Mouse (Mus musculus) embryonic facial prominence, embryonic 11.5 days (tissue): Measurements from ENCODE around the gene Aqp7. TPM values are rescaled to one million over a fixed set of nuclear protein-coding genes. Genes with fewer than 3 reads are reported as not detected.
A peak's percentile ranks its signal among the peaks of the same experiment; 100 is the strongest.

Experiments
- ATAC-seq: fragments of 200-750 bp; cut with Nextera tagmentation; replicated peaks from 2 replicates; pipeline ENCODE4 v1.8.0; 2017; ENCODE audit warnings: low read depth; ENCODE audit not compliant: insufficient number of reproducible peaks, low FRiP score, low TSS enrichment
- DNase-seq: peaks from one replicate; pipeline ENCODE4 v3.0.0-alpha.2; 2015; ENCODE audit warnings: low spot score
- H3K27ac ChIP-seq: fragments of 300-500 bp; sonication (generic); replicated peaks from 2 replicates; pipeline ENCODE4 v1.5.1; 2014; ENCODE audit warnings: mild to moderate bottlenecking, low read depth, low read length, control low read depth
- H3K27me3 ChIP-seq: fragments of 300-500 bp; sonication (generic); 2 replicates; pipeline ENCODE4 v1.6.1; 2014; ENCODE audit warnings: mild to moderate bottlenecking, low read length, moderate library complexity, mixed read lengths; ENCODE audit not compliant: control insufficient read depth, insufficient read depth
- H3K36me3 ChIP-seq: fragments of 300-500 bp; sonication (generic); replicated peaks from 2 replicates; pipeline ENCODE4 v1.6.1; 2014; ENCODE audit warnings: low read depth, mild to moderate bottlenecking, low read length, moderate library complexity, mixed read lengths; ENCODE audit not compliant: control insufficient read depth, insufficient read depth
- H3K4me1 ChIP-seq: fragments of 300-500 bp; sonication (generic); 2 replicates; pipeline ENCODE4 v1.6.1; 2014; ENCODE audit warnings: low read length, mixed read lengths; ENCODE audit not compliant: control insufficient read depth, insufficient read depth
- H3K4me2 ChIP-seq: fragments of 300-500 bp; sonication (generic); 2 replicates; pipeline ENCODE4 v1.6.1; 2014; ENCODE audit warnings: low read depth, mild to moderate bottlenecking, control low read depth, low read length, moderate library complexity
- H3K4me3 ChIP-seq: fragments of 300-500 bp; sonication (generic); 2 replicates; pipeline ENCODE4 v1.5.1; 2014; ENCODE audit warnings: low read depth, low read length, control low read depth
- H3K9ac ChIP-seq: fragments of 300-500 bp; sonication (generic); replicated peaks from 2 replicates; pipeline ENCODE4 v1.6.1; 2014; ENCODE audit warnings: mild to moderate bottlenecking, control low read depth, low read length
- H3K9me3 ChIP-seq: fragments of 300-500 bp; sonication (generic); replicated peaks from 2 replicates; pipeline ENCODE4 v1.6.1; 2016; ENCODE audit warnings: mild to moderate bottlenecking, low read length, inconsistent platforms, mixed read lengths; ENCODE audit not compliant: control insufficient read depth
- WGBS: fragments of 180-500 bp; shearing (Covaris S2); extraction: QIAGEN DNeasy Blood & Tissue Kit; methylation state at CpG from one replicate; pipeline ENCODE4 v1.1.7; 2014; 5-methylcytosine and 5-hydroxymethylcytosine counted together
- polyA plus RNA-seq: library from polyadenylated mRNA; unstranded; fragments of >200 nt; fragmentation: Nextera tagmentation; extraction: Ambion mirVana; gene quantifications from 2 replicates; pipeline ENCODE4 v1.2.1, GENCODE M21; 2014

The Aqp7 gene
- polyA plus RNA-seq, 1 experiment from 2014 or later = not detected

DNA sequence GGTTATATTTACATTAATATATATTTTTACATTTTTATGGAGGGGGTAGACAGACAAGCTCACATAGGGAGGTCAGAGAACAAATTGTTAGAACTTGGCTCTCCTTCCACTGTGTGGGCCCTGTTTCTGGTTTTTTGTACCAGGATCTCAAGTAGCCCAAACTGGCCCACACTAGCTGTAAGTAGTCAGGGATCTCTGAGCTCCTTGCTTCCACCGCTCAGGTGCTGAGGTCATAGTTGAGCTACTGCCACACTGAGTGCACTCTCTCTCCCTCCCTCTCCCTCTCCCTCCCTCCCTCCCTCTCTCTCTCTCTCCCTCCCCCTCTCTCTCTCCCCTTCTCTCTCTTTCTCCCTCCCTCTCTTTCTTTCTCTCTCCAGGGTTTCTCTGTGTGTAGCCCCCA, 8.3 kb upstream of the Aqp7 start:
- ATAC-seq (no peak), DNase-seq (no peak)
- Histone ChIP-seq H3K36me3 (no peaks in the 10 kb centered on the region), H3K27ac (no peak overlapping the region), H3K9ac (no peak overlapping the region), H3K27me3 (no peaks in the 10 kb centered on the region), H3K9me3 (no peaks in the 10 kb centered on the region), H3K4me2 (no peak overlapping the region), H3K4me3 (no peak overlapping the region), H3K4me1 (no peaks in the 10 kb centered on the region)
- 35% methylated on average over 1 of the region's 1 CpGs for WGBS

DNA sequence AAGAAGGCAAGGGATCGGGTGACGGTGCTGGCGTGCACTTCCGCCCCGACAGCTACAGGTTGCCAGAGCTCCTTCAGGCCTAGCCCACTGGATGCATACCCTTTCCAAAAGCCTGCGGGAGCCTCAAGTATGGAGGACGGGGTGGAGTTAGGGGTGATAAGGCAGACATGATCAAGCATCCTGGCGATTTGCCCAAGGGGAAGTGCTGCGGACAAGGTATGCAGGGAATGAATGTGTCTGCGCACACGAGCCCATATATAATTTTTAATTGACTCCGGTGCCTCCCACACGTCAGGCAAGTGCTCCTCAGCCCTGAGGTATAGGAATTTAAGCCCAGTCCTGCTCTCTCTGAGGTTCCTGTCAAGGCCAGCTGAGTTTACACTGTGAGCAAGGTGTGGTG, 7.2 kb upstream of the Aqp7 start:
- Histone ChIP-seq H3K4me3 (no peak overlapping the region), H3K27me3 (no peaks in the 10 kb centered on the region), H3K4me2 (no peak overlapping the region), H3K9me3 (no peaks in the 10 kb centered on the region), H3K27ac (no peak overlapping the region), H3K9ac (no peak overlapping the region), H3K36me3 (no peaks in the 10 kb centered on the region), H3K4me1 (no peaks in the 10 kb centered on the region)
- ATAC-seq (no peak), DNase-seq (no peak)
- 77% methylated on average over 13 of the region's 13 CpGs for WGBS

DNA sequence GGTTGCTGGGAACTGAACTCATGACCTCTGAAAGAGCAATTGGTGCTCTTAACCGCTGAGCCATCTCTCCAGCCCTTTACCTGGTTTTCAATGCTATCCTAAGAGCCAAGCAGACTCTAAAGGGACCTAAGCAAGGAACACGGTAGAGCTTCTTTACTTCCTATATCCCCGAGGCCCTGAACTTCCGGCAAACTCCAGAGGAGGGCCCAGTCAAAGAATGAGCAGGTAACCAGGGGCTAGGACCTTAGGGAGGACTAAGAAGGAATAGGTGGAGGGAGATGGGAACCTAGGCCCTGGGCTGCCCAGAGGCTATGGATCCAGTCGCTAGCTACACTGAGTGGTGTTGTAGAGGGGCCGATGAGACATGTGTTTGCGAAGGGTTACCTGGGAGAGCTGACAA, 3.8 kb upstream of the Aqp7 start:
- ATAC-seq (no peak), DNase-seq (no peak)
- Histone ChIP-seq H3K27ac (no peak overlapping the region), H3K27me3 (no peaks in the 10 kb centered on the region), H3K9ac (no peak overlapping the region), H3K4me1 (no peaks in the 10 kb centered on the region; the same call in 1 of the 2 replicates), H3K9me3 (no peaks in the 10 kb centered on the region), H3K4me2 (no peak overlapping the region), H3K36me3 (no peaks in the 10 kb centered on the region), H3K4me3 (no peak overlapping the region)
- 75% methylated on average over 7 of the region's 7 CpGs for WGBS

DNA sequence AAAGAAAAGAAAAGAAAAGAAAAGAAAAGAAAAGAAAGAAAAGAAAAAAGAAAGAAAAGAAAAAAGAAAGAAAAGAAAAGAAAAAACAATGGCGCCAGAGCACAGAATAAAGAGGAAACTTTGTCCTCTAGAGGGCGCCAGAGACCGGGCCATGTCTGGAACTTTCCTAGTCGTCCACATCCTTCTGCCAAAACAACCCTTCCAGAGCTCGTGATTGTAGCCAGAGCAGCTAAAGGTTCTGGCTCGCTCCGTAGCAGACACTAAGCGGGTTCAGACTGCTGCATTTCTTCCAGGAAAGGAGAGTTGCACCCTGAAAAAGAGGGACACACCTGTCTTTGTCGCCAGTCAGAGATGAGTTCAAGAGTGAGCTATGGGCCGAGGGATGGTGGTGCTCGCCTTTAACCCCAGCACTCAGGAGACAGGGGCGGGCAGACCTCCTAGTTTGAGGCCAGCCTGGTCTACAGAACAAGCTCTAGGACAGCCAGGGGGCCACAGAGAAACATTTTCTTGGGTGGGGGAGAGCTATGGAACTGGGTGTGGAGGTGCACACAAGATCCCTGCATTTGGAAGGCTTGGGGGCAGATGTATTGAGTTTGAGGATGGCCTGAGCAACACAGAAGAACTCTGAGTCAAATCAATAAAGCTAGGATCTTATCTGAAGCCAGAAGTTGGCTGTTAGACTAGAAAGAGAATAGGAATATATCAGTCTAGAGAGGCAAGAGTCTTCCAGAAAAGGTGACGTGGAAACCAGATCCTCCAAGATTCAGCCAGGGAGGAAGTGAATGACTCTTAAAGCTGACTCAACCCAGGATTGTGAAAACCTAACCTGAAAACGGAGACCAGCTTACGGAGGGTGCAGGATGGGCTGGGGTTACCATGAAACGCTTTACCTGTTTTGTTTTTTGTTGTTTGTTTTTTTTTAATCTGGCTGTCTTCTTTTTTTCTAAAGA, 3.1 kb upstream of the Aqp7 start:
- DNase-seq (peak; percentile 94), ATAC-seq (no peak; the same call in 1 of the 2 replicates)
- Histone ChIP-seq H3K4me3 (no peak overlapping the region), H3K9ac (peak overlapping the region; percentile 54), H3K4me2 (peak overlapping the region; percentile 24), H3K27me3 (no peaks in the 10 kb centered on the region), H3K4me1 (no peaks in the 10 kb centered on the region; the same call in 1 of the 2 replicates), H3K36me3 (no peaks in the 10 kb centered on the region), H3K9me3 (no peaks in the 10 kb centered on the region), H3K27ac (no peak overlapping the region)
- WGBS = 35% methylated on average over 16 of the region's 16 CpGs

DNA sequence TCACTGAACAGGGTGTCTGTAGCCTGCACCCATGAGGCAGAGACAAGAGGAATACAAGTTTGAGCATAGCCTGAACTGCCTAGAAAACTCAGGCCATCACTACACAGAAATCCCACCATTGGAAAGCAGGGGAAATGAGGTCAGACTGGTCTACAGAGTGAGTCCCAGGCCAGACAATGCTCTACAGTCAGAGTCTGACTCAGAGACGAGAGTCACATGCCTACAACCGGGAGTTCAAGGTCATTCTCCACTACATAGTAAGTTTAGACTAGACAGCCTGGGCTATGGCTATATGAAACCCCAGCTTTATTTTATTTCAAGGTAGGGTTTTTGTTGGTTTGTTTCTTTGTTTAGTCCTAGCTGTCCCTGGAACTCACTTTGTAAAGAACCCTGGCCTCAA, 987 bp upstream of the Aqp7 start:
- Histone ChIP-seq H3K4me3 (no peak overlapping the region), H3K27me3 (no peaks in the 10 kb centered on the region), H3K4me2 (no peak overlapping the region), H3K9me3 (no peaks in the 10 kb centered on the region), H3K36me3 (no peaks in the 10 kb centered on the region), H3K27ac (no peak overlapping the region), H3K4me1 (no peaks in the 10 kb centered on the region; the same call in 1 of the 2 replicates), H3K9ac (no peak overlapping the region)
- ATAC-seq = no peak
- 50% methylated on average over 2 of the region's 2 CpGs for WGBS
- no peak for DNase-seq

DNA sequence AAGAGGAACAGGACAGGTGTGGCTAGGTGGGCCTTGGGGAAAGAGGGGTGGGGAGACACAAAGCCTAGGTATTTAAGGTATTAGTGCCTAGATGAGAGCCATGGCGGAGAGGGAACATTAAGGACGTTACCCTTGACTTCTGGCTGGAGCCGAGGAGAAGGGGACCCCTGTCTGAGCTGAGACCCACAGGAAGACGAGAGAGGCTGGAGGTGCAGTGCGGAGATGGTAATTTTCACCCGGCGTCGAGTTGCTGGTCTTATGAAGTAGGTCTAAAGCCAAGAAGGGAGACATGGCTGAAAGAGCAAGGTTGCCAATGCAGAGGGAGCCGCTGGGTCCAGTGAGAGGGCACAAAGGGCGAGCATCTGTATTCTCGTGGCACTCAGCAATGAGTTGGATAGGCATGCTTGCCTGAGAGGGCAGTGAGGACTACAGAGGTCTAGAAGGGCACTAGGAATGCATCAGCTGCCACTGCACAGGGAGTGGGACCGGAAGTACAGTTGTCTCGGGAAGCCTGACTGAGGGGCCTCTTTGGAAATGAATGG, 1.6 kb downstream of the Aqp7 start:
- no peak for ATAC-seq
- Histone ChIP-seq H3K36me3 (no peaks in the 10 kb centered on the region), H3K9me3 (no peaks in the 10 kb centered on the region), H3K27me3 (no peaks in the 10 kb centered on the region), H3K27ac (no peak overlapping the region), H3K9ac (no peak overlapping the region), H3K4me1 (no peaks in the 10 kb centered on the region; the same call in 1 of the 2 replicates), H3K4me2 (no peak overlapping the region), H3K4me3 (no peak overlapping the region)
- WGBS = 78% methylated on average over 13 of the region's 13 CpGs
- no peak for DNase-seq

DNA sequence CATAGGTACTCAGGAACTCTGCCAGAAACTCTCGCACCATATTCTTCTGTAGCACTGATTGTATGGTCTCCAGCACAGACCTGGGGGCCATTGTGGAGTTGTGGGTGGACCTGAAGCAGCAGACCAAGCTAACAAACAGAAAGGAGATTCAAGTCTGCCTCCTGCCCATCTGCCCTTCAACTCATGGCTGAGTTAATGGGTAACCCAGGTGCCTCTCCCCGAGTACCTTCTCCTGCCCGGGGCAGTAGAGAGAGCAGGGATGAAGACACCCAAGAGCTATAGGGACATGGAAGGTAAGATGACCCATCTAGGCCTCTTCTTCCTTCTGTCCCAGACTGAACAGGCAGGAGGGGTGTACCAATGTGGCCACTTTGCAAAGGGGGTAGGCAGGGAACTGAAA, 2.7 kb downstream of the Aqp7 start:
- no peak overlapping the region for H3K4me2 ChIP-seq
- no peak overlapping the region for H3K9ac ChIP-seq
- H3K9me3 ChIP-seq = no peaks in the 10 kb centered on the region
- 90% methylated on average over 3 of the region's 3 CpGs for WGBS
- DNase-seq = no peak
- H3K36me3 ChIP-seq = no peaks in the 10 kb centered on the region
- no peak for ATAC-seq
- H3K4me3 ChIP-seq = no peak overlapping the region
- H3K27ac ChIP-seq = no peak overlapping the region
- no peaks in the 10 kb centered on the region; the same call in 1 of the 2 replicates for H3K4me1 ChIP-seq
- no peaks in the 10 kb centered on the region for H3K27me3 ChIP-seq

DNA sequence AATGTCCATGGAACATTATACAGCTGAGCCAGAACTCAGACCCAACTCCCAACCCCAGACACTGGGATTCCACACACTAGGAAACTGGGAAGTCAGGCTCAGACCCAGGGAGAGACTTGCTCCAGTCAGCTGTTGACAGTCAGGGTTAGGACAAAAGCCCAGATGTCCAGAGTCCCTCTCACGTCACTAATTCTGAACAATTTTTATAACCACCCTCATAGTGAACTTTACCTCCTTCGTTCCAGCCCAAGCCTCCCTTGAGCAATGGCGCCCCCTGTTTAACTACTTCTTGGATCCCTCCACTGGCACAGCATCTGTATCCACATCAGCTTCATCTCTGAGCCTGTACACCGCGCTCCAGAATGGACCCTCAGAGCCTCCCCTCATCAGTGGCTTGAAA, 4.0 kb downstream of the Aqp7 start:
- Histone ChIP-seq H3K4me2 (no peak overlapping the region), H3K4me3 (no peak overlapping the region), H3K27ac (no peak overlapping the region), H3K9ac (no peak overlapping the region), H3K36me3 (no peaks in the 10 kb centered on the region), H3K27me3 (no peaks in the 10 kb centered on the region), H3K4me1 (no peaks in the 10 kb centered on the region; the same call in 1 of the 2 replicates), H3K9me3 (no peaks in the 10 kb centered on the region)
- 76% methylated on average over 5 of the region's 5 CpGs for WGBS
- ATAC-seq = no peak
- no peak for DNase-seq
